Mouse (Mus musculus): Measurements from ENCODE around the gene Spata6. TPM values are rescaled to one million over a fixed set of nuclear protein-coding genes. Genes with fewer than 3 reads are reported as not detected.

Gene Spata6
- total RNA-seq, 2 experiments from 2014 or later = 4.5 to 5.1 TPM

DNA sequence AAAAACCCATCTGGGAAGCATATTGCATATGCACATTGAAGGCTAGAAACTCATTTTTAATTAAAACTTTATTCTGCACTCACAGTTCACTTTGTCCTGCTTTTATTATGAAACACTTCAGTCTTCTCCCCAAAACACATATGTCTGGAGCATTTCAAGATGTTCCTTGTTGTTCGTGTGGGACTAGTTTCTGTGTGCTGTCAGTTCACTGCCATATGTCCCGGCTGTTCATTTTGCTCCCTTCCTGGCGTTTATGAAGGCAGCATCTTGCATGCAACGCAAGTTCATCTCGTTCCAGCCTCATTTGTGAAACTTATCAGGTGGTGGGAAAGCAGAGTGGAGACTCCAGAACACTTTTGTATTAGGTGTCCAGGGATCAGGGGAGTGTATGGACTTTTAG lies 146.9 kb downstream of the Spata6 start:
- DNase-seq (ENCODE audit: extremely low spot score in 1 of 2, low spot score in 2 of 2) = no peak
- no peak for TF ChIP-seq CTCF (IDR thresholded peaks at IDR 0.05)
- no peak overlapping the region for H3K4me3 ChIP-seq
- intact Hi-C loops (cut with DNase I) = no loop called here
- no peak overlapping the region for H3K27ac ChIP-seq

DNA sequence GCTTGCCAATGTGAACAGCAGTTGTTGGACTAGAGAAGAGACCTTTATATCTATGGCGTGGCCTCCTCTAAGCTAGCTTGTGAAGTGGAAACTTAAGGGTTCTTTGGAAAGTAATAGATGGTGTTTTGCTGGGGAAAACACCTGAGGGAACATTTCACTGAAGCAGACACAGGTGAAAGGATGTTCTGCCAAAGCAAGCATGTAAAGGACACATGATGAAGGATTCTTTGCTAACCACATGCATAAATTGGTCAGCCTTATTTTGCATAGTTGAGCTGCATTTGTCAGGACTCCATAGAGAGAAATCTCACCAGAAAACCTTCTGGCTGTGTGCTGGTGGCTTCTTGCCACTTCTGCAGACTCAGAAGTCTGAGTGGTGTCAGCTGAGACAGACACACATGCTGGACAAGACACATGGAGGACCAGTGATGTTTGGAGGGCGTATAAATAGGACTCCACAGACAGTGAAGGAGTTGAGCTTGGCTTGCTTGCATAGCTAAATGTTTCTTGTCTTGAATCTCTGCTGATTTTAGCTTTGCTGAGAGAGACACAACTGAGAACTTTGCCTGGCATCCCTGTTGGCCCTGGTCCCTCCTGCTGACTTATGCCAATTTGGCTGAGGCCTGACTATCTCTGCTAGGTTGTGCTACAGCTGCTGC lies 148.1 kb downstream of the Spata6 start:
- no peak overlapping the region for H3K4me3 ChIP-seq
- no peak for TF ChIP-seq CTCF (IDR thresholded peaks at IDR 0.05)
- DNase-seq (ENCODE audit: extremely low spot score in 1 of 2, low spot score in 2 of 2) = no peak
- no peak overlapping the region for H3K27ac ChIP-seq
- intact Hi-C loops (cut with DNase I) = no loop called here

Other genes with a start within 250 kb of the Spata6 start
- not detected for gene Slc5a9, start 182.9 kb downstream of the Spata6 start, total RNA-seq (2021)
- under 1 TPM in 1 of 2 experiments, not detected in 1; 0.36 TPM for gene Skint8, start 199.4 kb downstream of the Spata6 start, total RNA-seq (2021)

All from left cerebral cortex, adult 2 months (tissue).